Mouse (Mus musculus): Measurements from ENCODE around the gene Tm2d3. TPM values are rescaled to one million over a fixed set of nuclear protein-coding genes. Genes with fewer than 3 reads are reported as not detected.

Tm2d3 gene
- polyA plus RNA-seq, 1 experiment from 2014 or later, result 89.4 TPM

- H3K27ac ChIP-seq, result no peak overlapping the region
- H3K4me3 ChIP-seq (replicated peaks), result no peak overlapping the region
- H3K9me3 ChIP-seq, result no peaks in the 10 kb centered on the region
- no peaks in the 10 kb centered on the region for H3K36me3 ChIP-seq
- WGBS, result 80% methylated on average over 7 of the region's 7 CpGs
- no peaks in the 10 kb centered on the region for H3K27me3 ChIP-seq (replicated peaks)
- H3K4me2 ChIP-seq, result no peak overlapping the region
- no peak for ATAC-seq (ENCODE audit: insufficient read depth, low FRiP score, low read depth)
- H3K4me1 ChIP-seq, result no peaks in the 10 kb centered on the region
- H3K9ac ChIP-seq, result no peak overlapping the region
Observed at GRCm38 (mm10) chr7:65678900-65679595, 11.9 kb upstream of the Tm2d3 start.

DNA sequence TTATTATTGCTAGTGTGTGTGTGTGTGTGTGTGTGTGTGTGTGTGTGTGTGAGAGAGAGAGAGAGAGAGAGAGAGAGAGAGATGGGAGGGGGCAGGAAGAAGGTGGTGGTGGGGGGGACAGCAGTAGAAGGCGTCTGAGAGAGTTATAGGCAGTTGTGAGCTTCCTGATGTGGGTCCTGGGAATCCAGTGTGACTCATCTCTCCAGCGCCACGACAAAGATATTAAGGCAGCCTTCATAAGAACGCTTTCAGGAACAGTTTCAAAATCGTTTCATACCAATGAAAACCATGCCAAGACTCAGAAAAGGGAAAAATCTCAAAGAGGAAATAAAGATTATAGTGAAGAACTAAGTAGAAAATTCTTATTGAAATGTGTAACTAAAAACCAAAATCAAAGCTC lies 9.8 kb upstream of the Tm2d3 start:
- Histone ChIP-seq H3K4me1 (no peaks in the 10 kb centered on the region), H3K9ac (no peak overlapping the region), H3K4me2 (no peak overlapping the region), H3K36me3 (no peaks in the 10 kb centered on the region), H3K27ac (no peak overlapping the region), H3K4me3 (replicated peaks) (no peak overlapping the region), H3K27me3 (replicated peaks) (no peaks in the 10 kb centered on the region), H3K9me3 (no peaks in the 10 kb centered on the region)
- ATAC-seq (ENCODE audit: insufficient read depth, low FRiP score, low read depth), result no peak
- WGBS, result 60% methylated on average over 5 of the region's 5 CpGs

DNA sequence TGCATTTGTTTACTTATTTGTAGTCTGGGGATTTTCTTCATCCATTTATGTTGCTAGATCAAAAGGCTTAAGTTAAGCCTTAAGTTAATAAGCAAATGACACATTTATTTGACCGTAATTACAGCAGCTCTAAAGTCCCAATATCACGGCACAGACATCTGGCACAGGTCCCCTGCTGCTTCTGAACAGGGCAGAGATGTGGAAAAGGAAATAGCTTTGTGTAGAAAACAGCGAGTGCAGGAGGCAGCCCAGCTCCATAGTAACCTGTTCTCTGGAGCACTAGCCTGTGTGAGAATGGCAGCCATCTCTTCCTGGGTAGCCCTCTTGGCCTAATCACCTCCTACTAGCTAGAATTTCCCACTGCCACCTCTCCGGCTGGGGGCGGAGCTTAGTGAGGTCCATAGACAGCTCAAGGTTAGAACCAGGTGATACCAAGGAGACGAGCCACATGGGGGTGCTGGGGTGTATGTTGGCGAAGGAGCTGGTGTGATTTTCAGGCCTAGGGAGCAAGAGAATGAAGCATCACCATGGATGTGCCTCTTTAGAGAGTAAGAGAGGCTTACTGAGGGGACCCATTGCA lies 6.6 kb upstream of the Tm2d3 start:
- WGBS, result 58% methylated on average over 7 of the region's 7 CpGs
- Histone ChIP-seq H3K4me3 (replicated peaks) (no peak overlapping the region), H3K4me1 (no peaks in the 10 kb centered on the region), H3K27ac (no peak overlapping the region), H3K27me3 (replicated peaks) (no peaks in the 10 kb centered on the region), H3K36me3 (no peaks in the 10 kb centered on the region), H3K9me3 (no peaks in the 10 kb centered on the region), H3K9ac (no peak overlapping the region), H3K4me2 (no peak overlapping the region)
- no peak for ATAC-seq (ENCODE audit: insufficient read depth, low FRiP score, low read depth)

DNA sequence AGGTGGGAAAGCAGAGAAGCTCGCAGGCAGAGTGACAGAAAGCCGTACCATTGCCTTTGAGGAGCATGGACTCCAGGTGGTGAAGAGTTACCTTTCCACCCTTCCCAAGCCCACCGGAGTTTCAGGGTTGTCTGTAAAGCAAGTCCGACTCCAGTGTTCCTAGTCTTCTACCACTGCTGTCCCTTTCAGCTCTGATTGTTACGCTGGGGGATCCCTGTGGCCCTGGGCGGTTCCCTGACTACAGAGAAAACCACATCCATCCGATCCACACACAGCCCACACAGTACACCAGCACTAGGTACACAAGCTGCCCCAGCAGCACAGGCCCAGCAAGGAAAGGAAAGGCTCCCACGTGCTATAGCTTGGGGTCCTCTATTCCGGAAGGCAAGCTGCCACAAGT lies 4.3 kb upstream of the Tm2d3 start:
- no peak for ATAC-seq (ENCODE audit: insufficient read depth, low FRiP score, low read depth)
- no peak overlapping the region for H3K4me2 ChIP-seq
- H3K36me3 ChIP-seq, result no peaks in the 10 kb centered on the region
- 85% methylated on average over 9 of the region's 9 CpGs for WGBS
- no peak overlapping the region for H3K4me3 ChIP-seq (replicated peaks)
- H3K27ac ChIP-seq, result no peak overlapping the region
- H3K4me1 ChIP-seq, result no peaks in the 10 kb centered on the region
- no peaks in the 10 kb centered on the region for H3K27me3 ChIP-seq (replicated peaks)
- H3K9ac ChIP-seq, result no peak overlapping the region
- H3K9me3 ChIP-seq, result no peaks in the 10 kb centered on the region

DNA sequence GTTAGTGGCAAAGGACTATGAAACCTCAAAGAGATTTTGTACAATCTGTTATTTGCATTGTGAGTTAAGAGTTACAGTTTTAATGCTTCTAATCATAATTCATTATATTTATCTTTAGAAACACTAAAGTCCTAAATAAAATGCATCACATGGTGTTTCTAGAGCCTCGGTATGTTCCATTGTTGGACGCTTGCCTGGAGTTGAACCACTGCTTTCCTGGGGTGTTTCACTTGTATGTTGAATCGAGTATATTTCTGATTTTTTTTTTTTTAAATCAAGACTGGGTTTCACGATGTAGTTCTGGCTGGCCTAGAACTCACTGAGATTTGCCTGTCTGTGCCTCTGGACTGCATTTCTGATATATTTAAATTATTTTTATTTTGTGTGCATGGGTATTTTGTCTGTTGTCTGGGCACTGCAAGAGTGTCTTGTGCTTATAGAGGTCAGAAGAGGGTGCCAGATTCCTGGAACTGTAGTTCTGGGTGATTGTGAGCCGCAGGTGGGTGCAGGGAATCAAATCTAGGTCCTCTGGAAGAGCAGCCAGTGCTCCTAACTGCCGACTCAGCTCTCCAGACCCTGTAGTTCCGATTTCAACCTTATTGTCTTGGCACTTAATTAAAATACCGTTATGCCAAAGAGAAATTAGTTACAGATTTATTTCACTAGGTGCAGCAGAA lies 1.1 kb downstream of the Tm2d3 start:
- WGBS, result 83% methylated on average over 8 of the region's 8 CpGs
- H3K4me3 ChIP-seq (replicated peaks), result no peak overlapping the region
- H3K4me1 ChIP-seq, result peaks cover 10% of the 10 kb centered on the region; the same call in 1 of the 2 replicates
- H3K9ac ChIP-seq, result no peak overlapping the region
- H3K27me3 ChIP-seq (replicated peaks), result no peaks in the 10 kb centered on the region
- H3K9me3 ChIP-seq, result no peaks in the 10 kb centered on the region
- no peak overlapping the region for H3K4me2 ChIP-seq
- no peaks in the 10 kb centered on the region for H3K36me3 ChIP-seq
- no peak overlapping the region for H3K27ac ChIP-seq
- ATAC-seq (ENCODE audit: insufficient read depth, low FRiP score, low read depth), result no peak

- WGBS, result 1% methylated on average over 10 of the region's 10 CpGs
- Histone ChIP-seq H3K36me3 (peaks cover 6% of the 10 kb centered on the region), H3K27me3 (replicated peaks) (no peaks in the 10 kb centered on the region), H3K9ac (peak overlapping the region; percentile 18; the same call in 1 of the 2 replicates), H3K4me3 (replicated peaks) (peak overlapping the region; percentile 89), H3K9me3 (no peaks in the 10 kb centered on the region), H3K4me2 (peak overlapping the region; percentile 66), H3K4me1 (peaks cover 10% of the 10 kb centered on the region; the same call in 1 of the 2 replicates), H3K27ac (peak overlapping the region; percentile 88)
- ATAC-seq (ENCODE audit: insufficient read depth, low FRiP score, low read depth), result peak; percentile 68
Observed at GRCm38 (mm10) chr7:65692883-65693282, 1.9 kb downstream of the Tm2d3 start.

- Histone ChIP-seq H3K36me3 (peaks cover 9% of the 10 kb centered on the region), H3K27me3 (replicated peaks) (no peaks in the 10 kb centered on the region), H3K4me3 (replicated peaks) (peak overlapping the region; percentile 89), H3K4me2 (peak overlapping the region; percentile 66), H3K9me3 (no peaks in the 10 kb centered on the region), H3K27ac (peak overlapping the region; percentile 88), H3K4me1 (peaks cover 10% of the 10 kb centered on the region; the same call in 1 of the 2 replicates), H3K9ac (peak overlapping the region; percentile 81)
- 0% methylated on average over 51 of the region's 52 CpGs for WGBS
- ATAC-seq (ENCODE audit: insufficient read depth, low FRiP score, low read depth), result peak; percentile 92
Observed at GRCm38 (mm10) chr7:65693301-65693821, 2.4 kb downstream of the Tm2d3 start.

DNA sequence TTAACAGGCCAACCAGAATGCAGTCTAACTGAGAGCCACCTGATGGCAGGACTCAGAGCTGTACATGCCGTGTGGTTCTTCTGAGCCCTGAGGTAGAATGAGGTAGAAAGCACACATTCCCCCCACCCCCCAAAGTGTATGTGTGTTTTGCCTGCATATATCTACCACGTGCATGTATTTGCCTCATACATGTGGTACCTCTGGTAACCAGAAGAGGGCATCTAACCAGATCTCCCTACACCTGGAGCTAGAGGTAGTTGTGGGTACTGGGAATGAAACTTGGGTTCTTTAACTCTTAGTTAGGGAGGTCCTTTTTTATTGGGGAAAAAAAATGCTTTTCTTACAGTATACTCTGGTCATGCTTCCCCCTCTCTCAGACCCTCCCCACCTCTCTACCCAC lies 5.5 kb downstream of the Tm2d3 start:
- no peak overlapping the region for H3K4me3 ChIP-seq (replicated peaks)
- H3K9me3 ChIP-seq, result no peaks in the 10 kb centered on the region
- 60% methylated on average over 2 of the region's 2 CpGs for WGBS
- H3K9ac ChIP-seq, result no peak overlapping the region
- peaks cover 10% of the 10 kb centered on the region; the same call in 1 of the 2 replicates for H3K4me1 ChIP-seq
- peaks cover 30% of the 10 kb centered on the region for H3K36me3 ChIP-seq
- no peak overlapping the region for H3K4me2 ChIP-seq
- ATAC-seq (ENCODE audit: insufficient read depth, low FRiP score, low read depth), result no peak
- no peaks in the 10 kb centered on the region for H3K27me3 ChIP-seq (replicated peaks)
- H3K27ac ChIP-seq, result no peak overlapping the region

DNA sequence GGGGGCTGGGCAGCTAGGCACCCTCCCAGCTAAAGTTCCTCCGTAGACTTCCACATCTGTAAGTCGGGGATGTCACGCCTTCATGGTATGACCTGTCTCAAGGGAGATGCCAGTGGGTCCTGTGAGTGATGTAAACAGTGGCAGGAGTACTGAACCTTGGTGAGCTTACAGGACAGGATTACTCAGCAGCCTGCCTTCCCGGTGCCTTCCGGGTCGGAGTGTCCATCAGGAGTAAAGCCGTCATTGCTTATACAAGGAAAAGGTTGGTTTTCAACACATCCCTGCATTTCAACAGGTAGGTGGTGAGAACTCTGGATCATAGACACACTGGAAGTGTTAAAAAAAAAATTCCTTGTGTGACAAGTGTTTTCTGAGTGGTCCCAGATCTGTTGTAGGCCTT lies 11.1 kb downstream of the Tm2d3 start:
- Histone ChIP-seq H3K4me2 (no peak overlapping the region), H3K4me1 (no peaks in the 10 kb centered on the region), H3K9me3 (no peaks in the 10 kb centered on the region), H3K27me3 (replicated peaks) (no peaks in the 10 kb centered on the region), H3K4me3 (replicated peaks) (no peak overlapping the region), H3K27ac (no peak overlapping the region), H3K9ac (no peak overlapping the region), H3K36me3 (peaks cover 33% of the 10 kb centered on the region)
- ATAC-seq (ENCODE audit: insufficient read depth, low FRiP score, low read depth), result no peak
- 92% methylated on average over 7 of the region's 7 CpGs for WGBS

- H3K4me1 ChIP-seq, result no peaks in the 10 kb centered on the region
- H3K4me3 ChIP-seq (replicated peaks), result peak overlapping the region; percentile 30
- no peaks in the 10 kb centered on the region for H3K27me3 ChIP-seq (replicated peaks)
- 9% methylated on average over 10 of the region's 10 CpGs for WGBS
- H3K27ac ChIP-seq, result no peak overlapping the region
- peak overlapping the region; percentile 50 for H3K4me2 ChIP-seq
- H3K9ac ChIP-seq, result no peak overlapping the region
- H3K9me3 ChIP-seq, result no peaks in the 10 kb centered on the region
- peaks cover 20% of the 10 kb centered on the region for H3K36me3 ChIP-seq
- peak; percentile 63 for ATAC-seq (ENCODE audit: insufficient read depth, low FRiP score, low read depth)
Observed at GRCm38 (mm10) chr7:65704818-65705242, 13.9 kb downstream of the Tm2d3 start.

DNA sequence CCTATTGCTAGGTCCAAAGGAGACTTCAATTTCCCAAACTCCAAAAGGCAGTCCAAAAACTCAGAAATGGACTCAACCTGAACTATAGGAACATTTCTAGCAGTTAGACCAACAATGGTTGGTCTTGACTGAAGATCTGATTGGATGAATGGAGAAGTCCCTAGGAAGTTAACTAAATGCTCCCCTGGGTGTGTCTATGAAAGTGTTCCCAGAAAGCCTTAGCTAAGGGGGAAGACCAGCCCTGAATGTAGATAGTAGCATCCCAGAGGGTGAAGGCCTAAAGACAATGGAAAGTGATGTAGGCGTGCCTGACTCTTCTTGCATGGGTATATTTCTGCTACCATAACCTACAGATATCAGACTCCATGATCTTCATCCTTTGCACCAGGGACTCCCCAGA lies 17.5 kb downstream of the Tm2d3 start:
- Histone ChIP-seq H3K27ac (no peak overlapping the region), H3K9ac (no peak overlapping the region), H3K9me3 (no peaks in the 10 kb centered on the region), H3K4me2 (no peak overlapping the region), H3K4me1 (no peaks in the 10 kb centered on the region), H3K27me3 (replicated peaks) (no peaks in the 10 kb centered on the region), H3K36me3 (no peaks in the 10 kb centered on the region), H3K4me3 (replicated peaks) (no peak overlapping the region)
- no peak for ATAC-seq (ENCODE audit: insufficient read depth, low FRiP score, low read depth)
- WGBS, result 76% methylated on average over 1 of the region's 1 CpGs

DNA sequence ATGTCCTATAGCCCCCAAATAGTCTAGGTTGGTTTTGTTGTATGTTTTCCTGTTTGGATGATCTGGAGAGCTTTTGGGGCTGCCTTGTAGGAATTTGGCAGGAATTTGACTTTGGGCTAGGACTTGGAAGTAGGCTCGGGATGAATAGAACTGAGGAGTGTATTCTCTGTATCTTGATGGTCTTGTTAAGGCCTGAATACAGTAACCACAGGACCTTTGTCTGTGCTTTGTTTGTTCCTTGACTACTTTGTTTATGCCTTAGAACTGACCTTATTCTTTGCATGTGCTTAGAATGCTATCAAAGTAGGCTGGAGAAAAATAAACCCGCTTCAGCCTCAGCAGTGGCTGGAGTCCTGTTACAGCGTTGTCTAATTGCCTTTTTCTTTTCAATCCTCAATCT lies 19.3 kb downstream of the Tm2d3 start:
- no peaks in the 10 kb centered on the region for H3K4me1 ChIP-seq
- H3K4me2 ChIP-seq, result no peak overlapping the region
- H3K27ac ChIP-seq, result no peak overlapping the region
- 81% methylated on average over 3 of the region's 3 CpGs for WGBS
- H3K36me3 ChIP-seq, result no peaks in the 10 kb centered on the region
- no peaks in the 10 kb centered on the region for H3K27me3 ChIP-seq (replicated peaks)
- H3K9ac ChIP-seq, result no peak overlapping the region
- no peak for ATAC-seq (ENCODE audit: insufficient read depth, low FRiP score, low read depth)
- no peaks in the 10 kb centered on the region for H3K9me3 ChIP-seq
- H3K4me3 ChIP-seq (replicated peaks), result no peak overlapping the region
